Mouse (Mus musculus) embryonic facial prominence, embryonic 11.5 days (tissue): ENCODE measurements at regions not wholly inside any gene's neighbourhood (a gene's known extent, or its start where the extent isn't known, plus 50 kb on each side); places are given as distances from the start of the nearest gene placed in this dataset.
A peak's percentile ranks its signal among the peaks of the same experiment; 100 is the strongest.

Source experiments
- ATAC-seq: fragments of 200-750 bp; cut with Nextera tagmentation; replicated peaks from 2 replicates; pipeline ENCODE4 v1.8.0; 2017; ENCODE audit warnings: low read depth; ENCODE audit not compliant: insufficient number of reproducible peaks, low FRiP score, low TSS enrichment
- DNase-seq: peaks from one replicate; pipeline ENCODE4 v3.0.0-alpha.2; 2015; ENCODE audit warnings: low spot score
- H3K27ac ChIP-seq: fragments of 300-500 bp; sonication (generic); replicated peaks from 2 replicates; pipeline ENCODE4 v1.5.1; 2014; ENCODE audit warnings: mild to moderate bottlenecking, low read depth, low read length, control low read depth
- H3K27me3 ChIP-seq: fragments of 300-500 bp; sonication (generic); 2 replicates; pipeline ENCODE4 v1.6.1; 2014; ENCODE audit warnings: mild to moderate bottlenecking, low read length, moderate library complexity, mixed read lengths; ENCODE audit not compliant: control insufficient read depth, insufficient read depth
- H3K36me3 ChIP-seq: fragments of 300-500 bp; sonication (generic); replicated peaks from 2 replicates; pipeline ENCODE4 v1.6.1; 2014; ENCODE audit warnings: low read depth, mild to moderate bottlenecking, low read length, moderate library complexity, mixed read lengths; ENCODE audit not compliant: control insufficient read depth, insufficient read depth
- H3K4me1 ChIP-seq: fragments of 300-500 bp; sonication (generic); 2 replicates; pipeline ENCODE4 v1.6.1; 2014; ENCODE audit warnings: low read length, mixed read lengths; ENCODE audit not compliant: control insufficient read depth, insufficient read depth
- H3K4me2 ChIP-seq: fragments of 300-500 bp; sonication (generic); 2 replicates; pipeline ENCODE4 v1.6.1; 2014; ENCODE audit warnings: low read depth, mild to moderate bottlenecking, control low read depth, low read length, moderate library complexity
- H3K4me3 ChIP-seq: fragments of 300-500 bp; sonication (generic); 2 replicates; pipeline ENCODE4 v1.5.1; 2014; ENCODE audit warnings: low read depth, low read length, control low read depth
- H3K9ac ChIP-seq: fragments of 300-500 bp; sonication (generic); replicated peaks from 2 replicates; pipeline ENCODE4 v1.6.1; 2014; ENCODE audit warnings: mild to moderate bottlenecking, control low read depth, low read length
- H3K9me3 ChIP-seq: fragments of 300-500 bp; sonication (generic); replicated peaks from 2 replicates; pipeline ENCODE4 v1.6.1; 2016; ENCODE audit warnings: mild to moderate bottlenecking, low read length, inconsistent platforms, mixed read lengths; ENCODE audit not compliant: control insufficient read depth
- WGBS: fragments of 180-500 bp; shearing (Covaris S2); extraction: QIAGEN DNeasy Blood & Tissue Kit; methylation state at CpG from one replicate; pipeline ENCODE4 v1.1.7; 2014; 5-methylcytosine and 5-hydroxymethylcytosine counted together

- Histone ChIP-seq H3K4me3 (no peak overlapping the region), H3K4me1 (0 out of 2 replicates have a peak, but pooled peaks cover 3% of the 10 kb centered on the region), H3K9ac (no peak overlapping the region), H3K4me2 (no peak overlapping the region), H3K27ac (no peak overlapping the region; the same call in 1 of the 2 replicates), H3K27me3 (no peaks in the 10 kb centered on the region), H3K36me3 (no peaks in the 10 kb centered on the region), H3K9me3 (no peaks in the 10 kb centered on the region)
- DNase-seq (no peak), ATAC-seq (no peak)
- WGBS = 74% methylated on average over 2 of the region's 2 CpGs
Measured at GRCm38 (mm10) chr11:24269046-24269445, 191.2 kb downstream of the Bcl11a start.

- H3K27ac ChIP-seq = no peak overlapping the region
- H3K27me3 ChIP-seq = no peaks in the 10 kb centered on the region
- H3K4me1 ChIP-seq = no peaks in the 10 kb centered on the region
- ATAC-seq (no peak), DNase-seq (no peak)
- H3K4me2 ChIP-seq = no peak overlapping the region
- H3K4me3 ChIP-seq = no peak overlapping the region
- H3K9me3 ChIP-seq = no peaks in the 10 kb centered on the region
- H3K36me3 ChIP-seq = no peaks in the 10 kb centered on the region
- no peak overlapping the region for H3K9ac ChIP-seq
- 77% methylated on average over 5 of the region's 5 CpGs for WGBS
Measured at GRCm38 (mm10) chr11:24281628-24282027, 203.8 kb downstream of the Bcl11a start.

GRCm38 (mm10) chr11:24282556-24282955, 204.7 kb downstream of the Bcl11a start:
- H3K27me3 ChIP-seq = no peaks in the 10 kb centered on the region
- WGBS = 54% methylated on average over 9 of the region's 9 CpGs

GRCm38 (mm10) chr11:24286129-24287108, 208.6 kb downstream of the Bcl11a start:
- Histone ChIP-seq H3K4me3 (no peak overlapping the region), H3K4me2 (no peak overlapping the region), H3K27me3 (no peaks in the 10 kb centered on the region), H3K4me1 (no peaks in the 10 kb centered on the region; the same call in 1 of the 2 replicates), H3K36me3 (no peaks in the 10 kb centered on the region), H3K9me3 (no peaks in the 10 kb centered on the region), H3K27ac (no peak overlapping the region), H3K9ac (no peak overlapping the region)
- WGBS = 18% methylated on average over 18 of the region's 18 CpGs
- DNase-seq = no peak
- peak; percentile 78 for ATAC-seq

More at GRCm38 (mm10) chr11:24282556-24282955, 204.7 kb downstream of the Bcl11a start:
- no peak for ATAC-seq
- H3K4me1 ChIP-seq = no peaks in the 10 kb centered on the region; the same call in 1 of the 2 replicates
- H3K27ac ChIP-seq = no peak overlapping the region
- H3K4me3 ChIP-seq = no peak overlapping the region
- no peak overlapping the region for H3K4me2 ChIP-seq
- no peaks in the 10 kb centered on the region for H3K9me3 ChIP-seq
- no peak for DNase-seq
- H3K9ac ChIP-seq = no peak overlapping the region
- H3K36me3 ChIP-seq = no peaks in the 10 kb centered on the region

- Histone ChIP-seq H3K27ac (no peak overlapping the region), H3K9me3 (no peaks in the 10 kb centered on the region), H3K4me3 (no peak overlapping the region), H3K27me3 (no peaks in the 10 kb centered on the region), H3K36me3 (no peaks in the 10 kb centered on the region), H3K9ac (no peak overlapping the region), H3K4me1 (no peaks in the 10 kb centered on the region), H3K4me2 (no peak overlapping the region)
- 62% methylated on average over 3 of the region's 3 CpGs for WGBS
- ATAC-seq (no peak), DNase-seq (no peak)
Measured at GRCm38 (mm10) chr11:24293209-24293608, 215.4 kb downstream of the Bcl11a start.

GRCm38 (mm10) chr11:24293860-24294531, 216.1 kb downstream of the Bcl11a start:
- no peak overlapping the region for H3K9ac ChIP-seq
- H3K27me3 ChIP-seq = no peaks in the 10 kb centered on the region
- no peak for DNase-seq
- H3K9me3 ChIP-seq = no peaks in the 10 kb centered on the region
- H3K4me2 ChIP-seq = no peak overlapping the region
- H3K36me3 ChIP-seq = no peaks in the 10 kb centered on the region
- H3K4me3 ChIP-seq = no peak overlapping the region
- H3K4me1 ChIP-seq = no peaks in the 10 kb centered on the region
- 50% methylated on average over 7 of the region's 7 CpGs for WGBS
- no peak overlapping the region for H3K27ac ChIP-seq
- ATAC-seq = no peak

- H3K27ac ChIP-seq = no peak overlapping the region
- DNase-seq (peak; percentile 49), ATAC-seq (0 out of 2 replicates have a peak, but pooled peaks have one; percentile 10)
- H3K9me3 ChIP-seq = no peaks in the 10 kb centered on the region
- H3K36me3 ChIP-seq = no peaks in the 10 kb centered on the region
- no peak overlapping the region for H3K4me2 ChIP-seq
- H3K27me3 ChIP-seq = no peaks in the 10 kb centered on the region
- H3K4me1 ChIP-seq = no peaks in the 10 kb centered on the region
- H3K4me3 ChIP-seq = no peak overlapping the region
- H3K9ac ChIP-seq = no peak overlapping the region
- 20% methylated on average over 12 of the region's 12 CpGs for WGBS
Measured at GRCm38 (mm10) chr11:24296893-24297624, 219.2 kb downstream of the Bcl11a start.
